Mouse (Mus musculus) heart, embryonic 10.5 days (tissue): ENCODE results near the gene Tapbp. TPM values are rescaled to one million over a fixed set of nuclear protein-coding genes. Genes with fewer than 3 reads are reported as not detected.
"Not testable (repeated sequence)": the region's sequence is repeated elsewhere in the genome, so short reads cannot be mapped to it uniquely, and the experiment has no call there.

ENCODE experiments used
- DNase-seq: peaks from one replicate; pipeline ENCODE4 v3.0.0-alpha.2; 2017; ENCODE audit warnings: low spot score
- H3K27ac ChIP-seq: fragments of 300-500 bp; sonication (generic); 2 replicates; pipeline ENCODE4 v1.5.1; 2016; ENCODE audit warnings: mild to moderate bottlenecking
- H3K27me3 ChIP-seq: fragments of 300-500 bp; sonication (generic); 2 replicates; pipeline ENCODE4 v1.6.1; 2016; ENCODE audit warnings: mild to moderate bottlenecking; ENCODE audit not compliant: poor library complexity, insufficient read depth, severe bottlenecking
- H3K36me3 ChIP-seq: fragments of 300-500 bp; sonication (generic); 2 replicates; pipeline ENCODE4 v1.6.1; 2016; ENCODE audit warnings: mild to moderate bottlenecking, moderate library complexity
- H3K4me1 ChIP-seq: fragments of 300-500 bp; sonication (generic); 2 replicates; pipeline ENCODE4 v1.6.1; 2016; ENCODE audit warnings: mild to moderate bottlenecking
- H3K4me3 ChIP-seq: fragments of 300-500 bp; sonication (generic); 2 replicates; pipeline ENCODE4 v1.5.1; 2016; ENCODE audit warnings: mild to moderate bottlenecking, moderate library complexity
- H3K9me3 ChIP-seq: fragments of 300-500 bp; sonication (generic); 2 replicates; pipeline ENCODE4 v1.6.1; 2016; ENCODE audit warnings: mild to moderate bottlenecking, moderate library complexity
- WGBS: fragments of 180-500 bp; shearing (Covaris S2); methylation state at CpG from one replicate; pipeline ENCODE4 v1.1.7; 2016; 5-methylcytosine and 5-hydroxymethylcytosine counted together
- polyA plus RNA-seq: library from polyadenylated mRNA; unstranded; fragments of >200 nt; fragmentation: Nextera tagmentation; extraction: Ambion mirVana; gene quantifications from 2 replicates; pipeline ENCODE4 v1.2.1, GENCODE M21; 2016

Gene Tapbp
- polyA plus RNA-seq, 1 experiment from 2014 or later: 13.9 TPM

DNA sequence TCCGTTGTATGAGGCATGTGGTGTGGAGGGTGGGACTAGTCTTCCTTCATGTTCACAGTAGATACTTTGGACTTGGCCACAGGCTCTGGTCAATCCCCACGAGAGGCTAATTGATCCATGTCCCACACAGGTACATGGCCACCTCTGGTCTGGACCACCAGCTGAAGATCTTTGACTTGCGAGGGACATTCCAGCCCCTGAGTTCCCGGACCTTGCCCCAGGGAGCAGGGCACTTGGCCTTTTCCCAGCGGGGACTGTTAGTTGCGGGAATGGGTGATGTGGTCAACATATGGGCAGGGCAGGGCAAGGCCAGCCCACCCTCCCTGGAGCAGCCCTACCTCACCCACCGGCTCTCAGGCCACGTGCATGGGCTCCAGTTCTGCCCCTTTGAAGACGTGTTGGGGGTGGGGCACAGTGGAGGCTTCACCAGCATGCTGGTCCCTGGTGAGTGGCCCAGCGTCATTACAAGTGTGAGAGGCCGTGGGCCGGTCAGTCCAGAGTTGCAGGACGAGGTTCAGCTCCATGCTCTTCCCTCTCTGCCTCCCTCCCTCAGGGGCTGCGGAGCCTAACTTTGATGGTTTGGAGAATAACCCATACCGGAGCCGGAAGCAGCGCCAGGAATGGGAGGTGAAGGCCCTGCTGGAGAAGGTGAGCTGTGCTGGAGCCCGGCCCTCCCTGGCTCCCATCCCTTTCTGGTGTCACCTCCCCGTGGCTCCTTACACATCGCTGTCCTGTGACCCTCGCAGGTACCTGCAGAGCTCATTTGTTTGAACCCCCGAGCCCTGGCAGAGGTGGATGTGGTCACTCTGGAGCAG is 32.6 kb downstream of the Tapbp start:
- peaks cover 79% of the 10 kb centered on the region for H3K36me3 ChIP-seq
- no peak overlapping the region; the same call in 1 of the 2 replicates for H3K4me3 ChIP-seq
- H3K27me3 ChIP-seq: no peaks in the 10 kb centered on the region
- H3K9me3 ChIP-seq: no peaks in the 10 kb centered on the region
- DNase-seq: no peak
- peaks cover 32% of the 10 kb centered on the region for H3K4me1 ChIP-seq
- no peak overlapping the region; the same call in 1 of the 2 replicates for H3K27ac ChIP-seq
- WGBS: 87% methylated on average over 22 of the region's 22 CpGs

DNA sequence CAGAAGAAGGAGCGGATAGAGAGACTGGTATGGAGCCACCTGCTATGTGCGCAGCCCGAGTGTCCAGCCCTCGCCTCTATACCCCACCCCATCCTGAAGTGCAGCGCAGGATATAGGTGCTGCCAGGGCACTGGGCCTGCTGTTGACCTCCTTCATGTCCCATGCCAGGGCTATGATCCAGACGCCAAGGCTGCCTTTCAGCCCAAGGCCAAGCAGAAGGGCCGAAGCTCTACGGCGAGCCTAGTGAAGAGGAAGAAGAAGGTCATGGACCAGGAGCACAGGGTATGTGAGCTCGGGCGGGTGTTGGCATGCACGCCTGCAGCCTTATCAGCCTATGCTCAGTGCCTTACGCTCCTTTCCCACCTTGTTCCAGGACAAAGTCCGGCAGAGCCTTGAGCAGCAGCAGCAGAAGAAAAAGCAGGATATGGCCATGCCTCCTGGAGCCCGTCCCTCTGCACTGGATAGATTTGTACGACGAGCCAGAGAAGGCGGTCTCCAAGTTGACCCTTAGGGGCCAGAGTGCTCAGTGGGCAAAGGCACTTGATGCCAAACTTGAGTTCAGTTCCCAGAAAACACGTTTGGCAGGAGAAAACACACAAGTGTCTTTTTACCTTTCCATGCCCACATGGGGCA is 33.3 kb downstream of the Tapbp start:
- Histone ChIP-seq H3K4me1 (peaks cover 39% of the 10 kb centered on the region), H3K27ac (no peak overlapping the region), H3K27me3 (no peaks in the 10 kb centered on the region), H3K4me3 (no peak overlapping the region), H3K9me3 (no peaks in the 10 kb centered on the region), H3K36me3 (peaks cover 80% of the 10 kb centered on the region)
- WGBS: 90% methylated on average over 19 of the region's 19 CpGs
- DNase-seq: no peak

DNA sequence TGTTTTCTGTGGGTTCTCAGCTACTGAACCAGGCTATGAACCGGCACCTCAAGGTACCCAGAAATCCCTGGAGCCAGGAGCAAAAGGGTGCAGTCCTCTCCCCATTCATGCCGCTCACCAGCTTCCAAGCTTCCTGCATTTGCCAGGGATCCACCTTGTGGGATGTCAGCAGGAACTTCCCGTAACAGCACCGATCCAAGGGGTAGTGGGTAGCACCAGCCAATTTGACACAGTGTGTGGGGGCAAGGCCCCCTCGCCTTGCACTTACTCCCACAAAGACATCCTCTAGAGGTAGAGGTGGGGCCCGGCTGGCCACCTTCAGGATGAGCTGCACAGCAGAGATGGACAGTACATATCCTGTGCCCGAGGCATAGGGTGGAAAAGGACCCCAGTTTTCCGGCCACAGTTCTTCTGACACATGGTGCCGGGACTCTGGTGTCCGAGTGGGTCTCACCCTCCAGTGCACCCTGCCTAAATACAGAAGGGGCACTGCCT is 34.5 kb downstream of the Tapbp start:
- DNase-seq: no peak
- WGBS: 71% methylated on average over 10 of the region's 10 CpGs

DNA sequence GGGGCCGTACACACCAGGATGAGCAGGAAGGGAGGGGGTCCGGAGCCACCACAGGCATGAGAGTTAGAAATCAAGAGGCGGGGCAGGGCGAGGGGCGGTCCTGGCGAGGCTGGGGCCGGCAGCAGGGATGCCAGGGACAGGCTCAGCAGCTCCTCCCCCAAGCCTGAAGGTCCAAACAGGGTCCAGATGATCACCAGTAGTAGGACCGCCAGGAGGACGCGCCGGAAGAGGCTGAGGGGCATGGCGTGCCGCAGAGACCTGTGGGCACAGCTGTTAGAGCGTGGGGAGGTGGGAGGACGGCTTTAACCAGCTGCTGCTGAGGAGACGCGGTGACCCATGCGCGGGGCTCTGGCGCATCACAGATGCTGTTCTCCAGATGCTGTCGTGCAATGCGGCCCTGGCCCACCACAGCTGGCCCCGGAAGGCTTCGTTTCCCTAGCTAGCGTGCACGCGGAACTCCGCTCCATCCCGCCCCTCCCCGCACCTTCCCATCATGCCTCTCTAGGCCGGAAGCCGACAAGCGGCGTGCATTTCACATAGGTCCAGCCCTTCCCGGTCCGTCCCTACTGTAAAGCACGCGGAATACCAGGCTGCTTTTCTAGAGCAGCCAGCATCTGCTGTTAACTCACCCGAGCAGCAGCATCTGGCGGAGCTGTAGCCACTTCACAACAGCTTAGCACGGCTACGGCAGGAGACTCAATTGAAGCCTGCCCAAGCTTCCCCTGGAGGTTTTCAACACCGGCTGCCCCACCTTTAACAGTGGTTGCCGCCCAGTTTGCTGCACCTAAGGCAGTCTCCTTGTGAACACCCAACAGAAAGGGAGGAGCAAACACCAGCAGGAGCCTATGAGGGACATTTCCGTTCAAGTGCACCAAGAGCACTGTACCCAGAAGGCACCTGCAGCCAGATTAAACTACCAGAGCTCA is 35.6 kb downstream of the Tapbp start, which contains the start of gene B3galt4:
B3galt4 (minus strand) TSS at position 468 of the 926 bp plus-strand sequence.
- peaks cover 66% of the 10 kb centered on the region for H3K36me3 ChIP-seq

More for the DNA sequence above, 34.5 kb downstream of the Tapbp start:
- no peaks in the 10 kb centered on the region for H3K27me3 ChIP-seq
- H3K36me3 ChIP-seq: peaks cover 77% of the 10 kb centered on the region
- H3K9me3 ChIP-seq: no peaks in the 10 kb centered on the region
- H3K27ac ChIP-seq: peak overlapping the region; percentile 87
- peak overlapping the region; percentile 63 for H3K4me3 ChIP-seq
- H3K4me1 ChIP-seq: peaks cover 46% of the 10 kb centered on the region

DNA sequence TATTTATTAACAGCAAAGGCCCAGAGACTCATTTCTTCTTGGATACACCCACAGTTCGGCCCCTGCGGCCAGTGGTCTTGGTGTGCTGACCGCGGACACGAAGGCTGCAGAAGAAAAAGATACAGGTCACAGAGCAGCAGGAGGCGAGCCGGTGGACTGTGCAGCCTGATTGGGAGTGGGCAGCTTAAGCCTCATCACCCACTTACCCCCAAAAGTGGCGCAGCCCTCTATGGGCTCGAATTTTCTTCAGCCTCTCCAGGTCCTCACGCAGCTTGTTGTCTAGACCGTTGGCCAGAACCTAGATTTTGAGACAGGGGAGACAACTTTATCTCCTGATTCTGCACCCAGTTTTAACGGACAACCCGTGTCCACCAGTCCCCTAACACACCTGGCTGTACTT is 36.3 kb downstream of the Tapbp start:
- H3K27me3 ChIP-seq, H3K27ac ChIP-seq, DNase-seq, H3K9me3 ChIP-seq: not testable (repeated sequence)
- Histone ChIP-seq H3K4me1 (peaks cover 51% of the 10 kb centered on the region), H3K4me3 (peak overlapping the region; percentile 63), H3K36me3 (peaks cover 60% of the 10 kb centered on the region)
- 74% methylated on average over 13 of the region's 13 CpGs for WGBS

More for the DNA sequence above, 35.6 kb downstream of the Tapbp start, which contains the start of gene B3galt4:
- H3K27me3 ChIP-seq: no peaks in the 10 kb centered on the region
- peak within 1 kb of the TSS; percentile 63 for H3K4me3 ChIP-seq
- peak; percentile 96 for DNase-seq
- H3K9me3 ChIP-seq: no peaks in the 10 kb centered on the region
- H3K4me1 ChIP-seq: peaks cover 46% of the 10 kb centered on the region
- 1% methylated on average over 45 of the region's 45 CpGs for WGBS
- H3K27ac ChIP-seq: peak within 1 kb of the TSS; percentile 87

DNA sequence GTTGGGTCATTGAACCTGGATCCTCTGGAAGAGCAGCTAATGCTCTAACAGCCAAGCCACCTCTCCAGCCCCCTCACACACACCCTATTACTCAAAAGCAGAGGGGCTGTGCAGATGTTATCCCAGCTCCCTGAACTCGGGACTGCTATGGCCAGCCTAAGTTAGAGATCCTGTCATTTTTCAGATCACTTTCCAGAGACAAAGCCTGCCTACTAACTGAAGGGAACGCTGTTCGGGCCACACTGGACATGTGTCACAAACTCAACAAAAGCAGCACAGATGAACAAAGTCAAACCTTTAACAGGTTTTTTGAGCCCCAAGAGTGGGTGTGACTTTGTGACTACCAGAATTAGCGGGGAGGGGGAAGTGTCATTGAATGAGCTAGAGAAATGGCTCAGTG is 37.2 kb downstream of the Tapbp start:
- Histone ChIP-seq H3K4me3 (peak overlapping the region; percentile 100), H3K27me3 (no peaks in the 10 kb centered on the region), H3K27ac (no peak overlapping the region), H3K4me1 (peaks cover 51% of the 10 kb centered on the region), H3K9me3 (no peaks in the 10 kb centered on the region), H3K36me3 (peaks cover 55% of the 10 kb centered on the region)
- no peak for DNase-seq
- WGBS: 86% methylated on average over 4 of the region's 4 CpGs

DNA sequence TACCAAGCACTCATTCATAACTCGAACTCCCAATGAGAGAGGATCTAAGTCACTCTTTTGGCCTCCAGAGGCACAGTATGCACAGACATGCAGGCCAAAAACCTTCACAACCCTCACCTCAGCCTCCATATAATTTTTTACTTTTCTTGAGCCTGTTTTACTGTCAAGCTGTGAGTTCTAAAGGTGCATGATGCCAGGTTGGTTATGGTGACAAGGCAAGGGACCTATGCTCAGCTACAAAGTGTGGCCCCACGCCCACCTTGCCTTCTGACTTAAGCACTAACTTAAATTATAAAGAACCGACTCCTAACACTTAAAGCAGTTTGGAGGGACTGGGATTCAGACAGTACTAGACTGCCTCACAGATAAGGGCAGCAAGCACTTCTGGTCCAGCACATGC is 37.6 kb downstream of the Tapbp start:
- Histone ChIP-seq H3K4me1 (peaks cover 51% of the 10 kb centered on the region), H3K36me3 (peaks cover 54% of the 10 kb centered on the region), H3K9me3 (no peaks in the 10 kb centered on the region), H3K27ac (no peak overlapping the region), H3K4me3 (peak overlapping the region; percentile 100), H3K27me3 (no peaks in the 10 kb centered on the region)
- no peak for DNase-seq
- 78% methylated on average over 3 of the region's 3 CpGs for WGBS

DNA sequence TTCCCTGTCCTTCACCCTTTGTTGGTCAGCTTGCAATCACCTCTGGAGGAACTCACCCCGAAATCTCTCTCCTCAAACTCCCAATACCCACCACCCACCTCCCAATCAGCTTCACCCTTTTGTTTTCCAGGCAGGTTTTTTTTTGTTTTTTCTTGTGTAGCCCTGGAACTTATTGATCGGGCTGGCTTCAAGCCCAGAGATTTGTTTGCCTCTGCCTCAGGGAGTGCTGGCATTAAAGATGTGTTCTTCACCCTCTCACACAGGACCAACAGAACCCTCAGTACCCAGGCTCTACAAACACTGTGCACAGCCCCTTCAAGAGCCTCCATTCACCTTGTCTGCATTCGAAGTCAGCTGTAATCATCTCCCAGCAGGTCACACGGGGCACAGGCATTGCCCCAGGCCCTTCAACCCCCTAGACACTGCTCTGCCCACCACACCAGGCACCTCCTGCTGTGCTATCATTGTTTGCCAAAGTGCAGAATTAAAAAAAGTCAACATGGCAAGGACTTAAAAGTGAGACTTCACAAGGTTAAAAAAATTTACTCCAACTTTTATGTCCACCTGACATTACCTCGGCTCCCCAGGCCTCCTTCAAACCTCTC is 38.4 kb downstream of the Tapbp start:
- no peaks in the 10 kb centered on the region for H3K9me3 ChIP-seq
- H3K27ac ChIP-seq: peak overlapping the region; percentile 98; the same call in 1 of the 2 replicates
- no peaks in the 10 kb centered on the region for H3K27me3 ChIP-seq
- peaks cover 51% of the 10 kb centered on the region for H3K4me1 ChIP-seq
- peak overlapping the region; percentile 100 for H3K4me3 ChIP-seq
- no peak for DNase-seq
- WGBS: 45% methylated on average over 5 of the region's 5 CpGs
- H3K36me3 ChIP-seq: peaks cover 54% of the 10 kb centered on the region

DNA sequence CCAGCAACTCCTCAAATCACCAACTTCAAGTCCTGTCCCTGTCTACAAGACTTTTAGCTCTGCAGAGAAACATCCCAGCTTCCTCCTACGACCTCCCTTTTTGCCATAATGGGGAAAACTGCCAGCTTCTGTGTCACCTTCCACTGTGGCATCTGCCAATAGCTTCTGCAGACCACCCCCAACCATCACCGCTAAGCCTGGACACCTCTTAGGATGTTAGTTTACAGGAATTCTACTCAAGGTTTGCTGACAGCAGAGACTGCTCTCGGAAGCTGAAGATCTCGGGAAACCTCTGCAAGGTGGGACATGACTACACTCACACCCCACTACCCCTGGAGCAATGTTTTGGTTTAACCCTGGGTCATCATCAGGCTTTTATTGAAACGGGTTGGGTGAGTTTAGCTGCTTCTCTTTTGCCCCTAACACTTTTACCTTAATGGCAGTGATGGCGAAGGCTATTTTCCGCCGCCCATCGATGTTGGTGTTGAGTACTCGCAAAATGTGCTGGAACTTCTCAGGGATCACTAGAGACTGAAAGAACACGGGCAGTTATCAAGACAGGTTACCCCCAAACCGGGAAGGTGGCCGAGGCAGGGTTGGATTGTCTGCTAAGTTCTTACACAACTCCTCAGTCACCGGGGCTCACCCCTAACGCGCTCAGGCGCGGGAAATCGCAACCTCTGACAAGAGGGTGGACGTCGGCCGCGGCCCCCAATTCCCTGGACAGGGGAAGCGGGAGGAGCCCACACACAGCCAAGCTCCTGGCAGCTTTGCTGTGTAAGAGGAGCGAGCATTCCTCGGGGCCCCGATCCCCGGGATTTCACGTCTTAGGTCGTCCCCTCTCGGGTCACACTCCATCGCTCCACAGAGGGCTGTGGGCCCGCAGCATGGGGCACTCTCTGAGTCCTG is 39.2 kb downstream of the Tapbp start:
- Histone ChIP-seq H3K27ac (peak overlapping the region; percentile 98), H3K4me3 (peak overlapping the region; percentile 100), H3K4me1 (peaks cover 51% of the 10 kb centered on the region), H3K27me3 (no peaks in the 10 kb centered on the region), H3K36me3 (peaks cover 55% of the 10 kb centered on the region), H3K9me3 (no peaks in the 10 kb centered on the region)
- under 1% methylated on average over 33 of the region's 33 CpGs for WGBS
- DNase-seq: no peak

DNA sequence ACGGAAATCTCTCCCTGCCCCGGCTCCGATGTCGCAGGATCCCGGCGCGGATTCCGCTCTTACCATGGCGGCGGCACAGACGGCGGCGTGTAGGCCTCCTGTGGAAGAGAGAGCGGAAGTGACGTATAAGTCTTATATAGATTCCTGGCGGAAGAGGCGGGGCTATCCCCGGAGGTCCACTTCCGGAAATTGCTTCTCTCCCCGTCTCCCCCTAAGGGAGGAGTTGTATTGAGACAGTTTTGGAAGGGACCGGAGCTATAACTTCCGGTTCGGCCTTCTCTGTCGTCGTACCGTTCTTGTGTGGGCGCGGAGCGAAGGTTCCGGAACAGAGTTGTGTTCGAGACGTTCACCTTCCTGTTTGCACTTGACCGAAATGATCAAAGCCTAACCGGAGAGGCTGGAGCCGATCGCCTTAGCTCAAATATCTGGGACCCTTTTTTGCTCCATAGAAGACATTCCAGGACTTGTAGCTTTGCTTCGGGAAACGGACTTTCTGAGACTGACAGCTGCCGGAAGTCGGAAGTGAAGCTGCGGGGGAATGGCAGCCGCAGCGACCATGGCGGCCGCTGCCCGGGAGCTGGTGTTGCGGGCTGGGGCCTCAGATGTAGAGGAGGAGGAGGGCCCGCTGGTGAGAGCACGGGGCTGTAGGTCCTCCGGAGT is 40.0 kb downstream of the Tapbp start, which contains the start of the genes Vps52 and Rps18:
Vps52 (plus strand) TSS at position 258 of the 660 bp plus-strand sequence.
Rps18 (minus strand) TSS at position 447 of the 660 bp plus-strand sequence.
- peak within 1 kb of the TSS; percentile 98 for H3K27ac ChIP-seq
- peak; percentile 98 for DNase-seq
- H3K4me3 ChIP-seq: peak within 1 kb of the TSS; percentile 100
- peaks cover 62% of the 10 kb centered on the region for H3K36me3 ChIP-seq
- WGBS: under 1% methylated on average over 50 of the region's 50 CpGs
- no peaks in the 10 kb centered on the region for H3K9me3 ChIP-seq
- H3K27me3 ChIP-seq: no peaks in the 10 kb centered on the region
- peaks cover 44% of the 10 kb centered on the region for H3K4me1 ChIP-seq

DNA sequence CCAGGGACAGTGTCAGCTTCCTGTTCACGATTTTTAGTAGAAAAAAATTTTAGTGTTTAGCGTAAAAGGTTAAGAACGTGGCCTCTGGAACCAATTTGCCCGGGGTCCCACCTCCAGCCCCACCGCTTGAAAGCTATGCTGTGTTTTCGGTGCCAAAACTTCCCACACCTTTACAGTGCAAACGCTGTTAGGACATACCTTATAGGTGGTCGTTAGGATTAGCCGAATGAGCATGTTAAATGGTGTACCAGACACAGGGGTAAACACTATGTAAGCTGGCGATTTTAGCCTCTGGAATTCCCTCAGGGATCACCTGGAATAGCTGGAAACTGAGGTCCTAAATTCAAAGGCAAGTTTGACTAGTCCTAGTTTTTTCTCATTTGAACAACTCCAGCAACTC is 40.6 kb downstream of the Tapbp start:
- peaks cover 68% of the 10 kb centered on the region for H3K36me3 ChIP-seq
- DNase-seq: no peak

More for the DNA sequence above, 40.6 kb downstream of the Tapbp start:
- peak overlapping the region; percentile 98 for H3K27ac ChIP-seq
- H3K9me3 ChIP-seq: no peaks in the 10 kb centered on the region
- no peaks in the 10 kb centered on the region for H3K27me3 ChIP-seq
- H3K4me1 ChIP-seq: peaks cover 38% of the 10 kb centered on the region
- 8% methylated on average over 10 of the region's 10 CpGs for WGBS
- peak overlapping the region; percentile 100 for H3K4me3 ChIP-seq
